Mouse (Mus musculus) heart, adult 2 months (tissue): ENCODE measurements around the gene Kcnh1. TPM values are rescaled to one million over a fixed set of nuclear protein-coding genes. Genes with fewer than 3 reads are reported as not detected.

Experiments used
- DNase-seq, 2 experiments: peaks; one replicate each; pipeline ENCODE4 v3.0.0; 2021
- H3K27ac ChIP-seq: fragments of 200-600 bp; 2 replicates; pipeline ENCODE4 v1.8.1; 2022
- H3K27me3 ChIP-seq: fragments of 200-500 bp; 2 replicates; pipeline ENCODE4 v1.6.1; 2012; ENCODE audit warnings: mild to moderate bottlenecking, low read length, inconsistent platforms, mixed read lengths; ENCODE audit not compliant: control insufficient read depth, insufficient read depth
- H3K36me3 ChIP-seq: fragments of 200-500 bp; 2 replicates; pipeline ENCODE4 v1.6.1; 2012; ENCODE audit warnings: low read length, inconsistent platforms; ENCODE audit not compliant: control insufficient read depth, insufficient read depth
- H3K4me1 ChIP-seq: fragments of 200-500 bp; 2 replicates; pipeline ENCODE4 v1.6.1; 2011; ENCODE audit warnings: low read length; ENCODE audit not compliant: control insufficient read depth, insufficient read depth
- H3K4me3 ChIP-seq: fragments of 200-600 bp; 2 replicates; pipeline ENCODE4 v1.8.1; 2022
- H3K79me2 ChIP-seq: fragments of 200-500 bp; replicated peaks from 2 replicates; pipeline ENCODE4 v1.6.1; 2012; ENCODE audit warnings: mild to moderate bottlenecking, inconsistent platforms, low read length, moderate library complexity, mixed read lengths; ENCODE audit not compliant: control insufficient read depth, insufficient read depth
- H3K9ac ChIP-seq: fragments of 200-500 bp; 2 replicates; pipeline ENCODE4 v1.6.1; 2012; ENCODE audit warnings: low read depth, mild to moderate bottlenecking, control low read depth, inconsistent platforms, low read length, mixed read lengths
- CTCF ChIP-seq: fragments of 200-600 bp; IDR thresholded peaks from 2 replicates; pipeline ENCODE4 v1.8.1; 2022; ENCODE audit warnings: antibody characterized with exemption, mild to moderate bottlenecking, moderate library complexity
- EP300 ChIP-seq: fragments of 200-500 bp; IDR thresholded peaks from 2 replicates; pipeline ENCODE4 v1.6.1; 2011; ENCODE audit warnings: low read depth, low read length, control low read depth; ENCODE audit not compliant: insufficient read depth
- POLR2A ChIP-seq: fragments of 200-500 bp; IDR thresholded peaks from 2 replicates; pipeline ENCODE4 v1.6.1; 2011; ENCODE audit warnings: mild to moderate bottlenecking, low read depth, low read length, control low read depth; ENCODE audit not compliant: insufficient read depth
- WGBS: fragments of 180-500 bp; shearing (Covaris S2); methylation state at CpG from one replicate; pipeline ENCODE4 v1.1.7; 2018; 5-methylcytosine and 5-hydroxymethylcytosine counted together
- intact Hi-C: fragments of 180-260 bp; cut with DNase I; formaldehyde crosslinking; loops from one replicate; pipeline ENCODE4 v1.15.1; 2025
- polyA plus RNA-seq: library from polyadenylated mRNA; depleted of rRNA; stranded (reverse); fragments of >200 nt; gene quantifications from 2 replicates; pipeline ENCODE4 v1.2.3, GENCODE M21; 2012
- total RNA-seq, 2 experiments: library from RNA; stranded (reverse); gene quantifications; 2 replicates each; pipeline ENCODE4 v1.2.3; 2021

Gene Kcnh1
- total and polyA plus RNA-seq, 3 experiments = 0.05 to 0.09 (median 0.06) TPM

- TF ChIP-seq POLR2A = no peak
- TF ChIP-seq CTCF = no peak
- no peak for TF ChIP-seq EP300
- intact Hi-C loops = no loop called here
- DNase-seq = no peak
- Histone ChIP-seq H3K4me3 (no peak overlapping the region), H3K9ac (no peak overlapping the region), H3K36me3 (no peaks in the 10 kb centered on the region), H3K79me2 (no peaks in the 10 kb centered on the region), H3K27me3 (no peaks in the 10 kb centered on the region), H3K4me1 (no peaks in the 10 kb centered on the region), H3K27ac (no peak overlapping the region)
- WGBS = 86% methylated on average over 2 of the region's 2 CpGs
Observed at GRCm38 (mm10) chr1:192435503-192435902, 244.9 kb downstream of the Kcnh1 start.

GRCm38 (mm10) chr1:192439151-192439837, 248.7 kb downstream of the Kcnh1 start:
- no peaks in the 10 kb centered on the region for H3K36me3 ChIP-seq
- no peak overlapping the region for H3K9ac ChIP-seq
- no peak for TF ChIP-seq CTCF
- no peak for TF ChIP-seq EP300
- TF ChIP-seq POLR2A = no peak
- no peak overlapping the region for H3K27ac ChIP-seq
- DNase-seq = no peak
- H3K4me1 ChIP-seq = peaks cover 2% of the 10 kb centered on the region; the same call in 1 of the 2 replicates
- H3K4me3 ChIP-seq = no peak overlapping the region
- no peaks in the 10 kb centered on the region for H3K27me3 ChIP-seq
- intact Hi-C loops = no loop called here
- no peaks in the 10 kb centered on the region for H3K79me2 ChIP-seq
- 65% methylated on average over 6 of the region's 6 CpGs for WGBS

DNA sequence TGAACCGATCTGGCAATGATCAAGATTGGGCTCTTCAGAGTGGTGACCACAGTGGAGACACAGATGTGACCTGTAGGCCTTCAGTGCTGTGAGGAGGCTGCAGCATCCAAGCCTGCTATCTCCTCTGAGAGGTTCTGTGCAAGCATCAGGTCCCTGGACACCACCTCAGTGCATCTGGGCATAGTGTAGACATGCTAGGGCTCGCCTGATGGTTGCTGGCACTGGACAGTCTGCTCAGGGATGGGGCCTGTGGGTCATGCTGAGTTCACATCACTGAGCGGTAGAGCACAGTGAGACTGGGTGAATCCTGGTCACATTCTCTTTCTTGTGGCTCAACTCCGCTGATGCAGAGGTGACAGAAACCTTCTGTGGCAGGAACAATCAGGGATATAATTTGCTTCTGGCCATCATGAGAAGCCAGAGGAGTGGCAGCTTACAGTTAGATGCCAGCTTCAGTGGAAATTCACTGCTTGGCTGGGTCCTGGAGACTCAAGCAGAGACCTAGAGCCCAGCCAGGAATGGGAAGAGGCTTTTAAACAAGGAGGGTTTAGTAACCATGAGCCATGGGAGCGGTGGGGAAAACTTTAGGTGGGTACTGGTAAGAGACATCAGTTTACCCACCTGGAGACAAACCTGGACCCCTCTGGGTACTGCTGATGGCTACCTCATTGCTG, 252.3 kb downstream of the Kcnh1 start:
- no peak overlapping the region for H3K27ac ChIP-seq

GRCm38 (mm10) chr1:192443998-192444657, 253.6 kb downstream of the Kcnh1 start:
- no peaks in the 10 kb centered on the region for H3K36me3 ChIP-seq
- WGBS = 67% methylated on average over 20 of the region's 20 CpGs

More for the DNA sequence above, 252.3 kb downstream of the Kcnh1 start:
- Histone ChIP-seq H3K4me3 (no peak overlapping the region), H3K79me2 (no peaks in the 10 kb centered on the region), H3K36me3 (no peaks in the 10 kb centered on the region), H3K4me1 (peaks cover 7% of the 10 kb centered on the region), H3K9ac (no peak overlapping the region), H3K27me3 (no peaks in the 10 kb centered on the region)
- intact Hi-C loops = no loop called here
- TF ChIP-seq CTCF (no peak), POLR2A (no peak), EP300 (no peak)
- WGBS = 87% methylated on average over 5 of the region's 5 CpGs
- no peak for DNase-seq

GRCm38 (mm10) chr1:192444658-192445447, 254.3 kb downstream of the Kcnh1 start:
- Histone ChIP-seq H3K27me3 (no peaks in the 10 kb centered on the region), H3K27ac (no peak overlapping the region), H3K4me3 (no peak overlapping the region), H3K9ac (no peak overlapping the region), H3K36me3 (no peaks in the 10 kb centered on the region), H3K79me2 (no peaks in the 10 kb centered on the region), H3K4me1 (peaks cover 7% of the 10 kb centered on the region)
- DNase-seq = peak; percentile 30 to 49
- WGBS = 36% methylated on average over 7 of the region's 7 CpGs
- TF ChIP-seq CTCF = no peak
- intact Hi-C loops = no loop called here

More at GRCm38 (mm10) chr1:192443998-192444657, 253.6 kb downstream of the Kcnh1 start:
- H3K4me1 ChIP-seq = peaks cover 7% of the 10 kb centered on the region
- intact Hi-C loops = no loop called here
- H3K27ac ChIP-seq = no peak overlapping the region
- no peak overlapping the region for H3K9ac ChIP-seq
- no peak for DNase-seq
- no peaks in the 10 kb centered on the region for H3K27me3 ChIP-seq
- TF ChIP-seq CTCF = peak; percentile 32
- TF ChIP-seq POLR2A = no peak
- no peak for TF ChIP-seq EP300
- no peaks in the 10 kb centered on the region for H3K79me2 ChIP-seq
- H3K4me3 ChIP-seq = no peak overlapping the region
